Mouse (Mus musculus) retina, adult 2 months (tissue): ENCODE results near the gene Msh5.
"Not testable (repeated sequence)": the region's sequence is repeated elsewhere in the genome, so short reads cannot be mapped to it uniquely, and the experiment has no call there.

Experiments
- DNase-seq: peaks from one replicate; pipeline ENCODE4 v3.0.0-alpha.2; 2012; ENCODE audit warnings: low read depth, low spot score

The Msh5 gene

GRCm38 (mm10) chr17:35003022-35003838 is 43.3 kb downstream of the Msh5 start:
- no peak for DNase-seq

GRCm38 (mm10) chr17:35002153-35002865 is 44.2 kb downstream of the Msh5 start:
- DNase-seq: no peak

GRCm38 (mm10) chr17:35001452-35002152 is 44.9 kb downstream of the Msh5 start:
- no peak for DNase-seq

- peak; percentile 64 for DNase-seq
Measured at GRCm38 (mm10) chr17:35000717-35001451, 45.7 kb downstream of the Msh5 start, which contains the start of gene Vars. TSS of gene Vars (plus strand) at chr17:35000987.

GRCm38 (mm10) chr17:34999871-35000716 is 46.5 kb downstream of the Msh5 start:
- not testable (repeated sequence) for DNase-seq

GRCm38 (mm10) chr17:34998526-34999430 is 47.8 kb downstream of the Msh5 start:
- DNase-seq: no peak

GRCm38 (mm10) chr17:34997142-34997483 is 49.4 kb downstream of the Msh5 start:
- DNase-seq: no peak

GRCm38 (mm10) chr17:34996411-34997141 is 50.0 kb downstream of the Msh5 start:
- no peak for DNase-seq

GRCm38 (mm10) chr17:34995927-34996326 is 50.6 kb downstream of the Msh5 start:
- DNase-seq: not testable (repeated sequence)

GRCm38 (mm10) chr17:34995192-34995591 is 51.4 kb downstream of the Msh5 start:
- not testable (repeated sequence) for DNase-seq

GRCm38 (mm10) chr17:34994751-34995150 is 51.8 kb downstream of the Msh5 start:
- DNase-seq: no peak

- DNase-seq: no peak
Measured at GRCm38 (mm10) chr17:34984218-34984617, 62.3 kb downstream of the Msh5 start.

- no peak for DNase-seq
Measured at GRCm38 (mm10) chr17:34982328-34982727, 64.2 kb downstream of the Msh5 start.

- peak; percentile 85 for DNase-seq
Measured at GRCm38 (mm10) chr17:34981690-34982180, 64.8 kb downstream of the Msh5 start, which contains the start of gene Lsm2. TSS of gene Lsm2 (plus strand) at chr17:34981862.

- DNase-seq: no peak
Measured at GRCm38 (mm10) chr17:34980655-34981054, 65.9 kb downstream of the Msh5 start.

- DNase-seq: no peak
Measured at GRCm38 (mm10) chr17:34979631-34980030, 66.9 kb downstream of the Msh5 start.
